Mouse (Mus musculus) liver, embryonic 12.5 days (tissue): ENCODE data around the gene Lin7a. TPM values are rescaled to one million over a fixed set of nuclear protein-coding genes. Genes with fewer than 3 reads are reported as not detected.

Experiments
- ATAC-seq: fragments of 200-750 bp; cut with Nextera tagmentation; 2 replicates; pipeline ENCODE4 v1.8.0; 2017; ENCODE audit warnings: moderate number of reproducible peaks, mild to moderate bottlenecking, moderate library complexity
- H3K27ac ChIP-seq: fragments of 300-500 bp; sonication (generic); 2 replicates; pipeline ENCODE4 v1.5.1; 2016; ENCODE audit warnings: mild to moderate bottlenecking
- H3K27me3 ChIP-seq: fragments of 300-500 bp; sonication (generic); replicated peaks from 2 replicates; pipeline ENCODE4 v1.6.1; 2016; ENCODE audit warnings: mild to moderate bottlenecking, moderate library complexity
- H3K36me3 ChIP-seq: fragments of 300-500 bp; sonication (generic); 2 replicates; pipeline ENCODE4 v1.6.1; 2016; ENCODE audit warnings: mild to moderate bottlenecking, moderate library complexity
- H3K4me1 ChIP-seq: fragments of 300-500 bp; sonication (generic); 2 replicates; pipeline ENCODE4 v1.6.1; 2016
- H3K4me2 ChIP-seq: fragments of 300-500 bp; sonication (generic); 2 replicates; pipeline ENCODE4 v1.6.1; 2016; ENCODE audit warnings: mild to moderate bottlenecking, moderate library complexity
- H3K4me3 ChIP-seq: fragments of 300-500 bp; sonication (generic); 2 replicates; pipeline ENCODE4 v1.5.1; 2016; ENCODE audit warnings: mild to moderate bottlenecking, moderate library complexity
- H3K9ac ChIP-seq: fragments of 300-500 bp; sonication (generic); 2 replicates; pipeline ENCODE4 v1.6.1; 2016; ENCODE audit warnings: mild to moderate bottlenecking, moderate library complexity
- H3K9me3 ChIP-seq: fragments of 300-500 bp; sonication (generic); replicated peaks from 2 replicates; pipeline ENCODE4 v1.6.1; 2016; ENCODE audit warnings: mild to moderate bottlenecking, moderate library complexity
- WGBS: fragments of 180-500 bp; shearing (Covaris S2); methylation state at CpG from one replicate; pipeline ENCODE4 v1.1.7; 2016; ENCODE audit not compliant: insufficient replicate concordance; 5-methylcytosine and 5-hydroxymethylcytosine counted together
- polyA plus RNA-seq: library from polyadenylated mRNA; unstranded; fragments of >200 nt; fragmentation: Nextera tagmentation; extraction: Ambion mirVana; gene quantifications from 2 replicates; pipeline ENCODE4 v1.2.1, GENCODE M21; 2016

Lin7a gene
- polyA plus RNA-seq, 1 experiment from 2014 or later = 0.72 TPM

- Histone ChIP-seq H3K9ac (no peak overlapping the region), H3K4me1 (no peaks in the 10 kb centered on the region), H3K4me2 (no peak overlapping the region), H3K4me3 (no peak overlapping the region), H3K27me3 (no peaks in the 10 kb centered on the region), H3K27ac (no peak overlapping the region), H3K36me3 (no peaks in the 10 kb centered on the region), H3K9me3 (no peaks in the 10 kb centered on the region)
- 56% methylated on average over 3 of the region's 3 CpGs for WGBS
- ATAC-seq = no peak
Observed at GRCm38 (mm10) chr10:107353483-107353882, 82.0 kb downstream of the Lin7a start.

DNA sequence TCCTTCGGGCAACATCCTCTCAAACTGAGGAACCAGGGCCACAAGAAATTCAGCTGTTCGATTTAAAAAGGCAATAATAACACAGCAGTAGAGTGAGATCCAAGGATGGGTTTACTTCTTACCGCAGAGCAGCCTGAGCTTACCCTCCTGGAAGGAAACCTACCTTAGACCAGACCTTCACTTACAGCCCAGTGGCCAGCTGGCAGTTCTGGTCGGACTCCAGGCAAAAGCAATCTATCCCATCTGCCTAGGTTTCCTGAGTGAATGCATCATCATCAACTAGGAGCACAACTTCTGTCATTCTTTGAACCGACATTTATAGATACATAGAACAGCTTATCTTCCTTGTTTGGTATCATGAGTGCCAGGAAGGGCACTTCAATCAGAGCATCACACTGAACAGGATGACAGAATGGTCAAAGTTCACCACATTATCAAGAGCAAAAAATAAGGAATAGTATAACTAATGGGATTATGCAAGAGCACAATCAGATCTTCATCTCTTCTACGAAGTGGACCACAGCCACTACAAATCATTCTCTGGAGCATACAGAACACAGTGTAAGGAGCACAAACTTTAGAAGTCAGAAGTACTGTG lies 87.1 kb downstream of the Lin7a start:
- H3K27me3 ChIP-seq = no peaks in the 10 kb centered on the region
- no peaks in the 10 kb centered on the region for H3K4me1 ChIP-seq
- no peak for ATAC-seq
- H3K9ac ChIP-seq = no peak overlapping the region
- H3K27ac ChIP-seq = no peak overlapping the region
- no peak overlapping the region for H3K4me3 ChIP-seq
- H3K36me3 ChIP-seq = no peaks in the 10 kb centered on the region
- H3K9me3 ChIP-seq = no peaks in the 10 kb centered on the region
- WGBS = 63% methylated on average over 6 of the region's 6 CpGs
- H3K4me2 ChIP-seq = no peak overlapping the region

DNA sequence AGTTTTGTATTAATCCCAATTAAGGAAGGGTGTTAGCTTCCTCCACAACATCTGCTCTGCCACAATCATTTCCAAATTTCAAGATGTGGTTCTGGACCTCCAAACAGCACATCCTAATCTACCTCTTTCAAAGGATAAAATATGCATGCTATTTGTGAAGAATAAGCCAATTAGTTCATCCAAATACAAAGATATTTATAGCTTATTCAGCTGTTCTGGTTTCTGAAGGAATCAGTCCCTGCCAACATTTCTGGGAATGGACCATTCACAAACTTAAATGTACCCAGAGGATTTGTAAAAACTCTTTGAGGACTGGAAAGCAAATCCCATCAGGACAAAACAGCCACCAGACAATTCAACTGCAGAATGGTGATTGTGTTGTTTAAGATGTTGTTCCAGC lies 87.8 kb downstream of the Lin7a start:
- no peak overlapping the region for H3K9ac ChIP-seq
- no peaks in the 10 kb centered on the region for H3K9me3 ChIP-seq
- ATAC-seq = no peak

DNA sequence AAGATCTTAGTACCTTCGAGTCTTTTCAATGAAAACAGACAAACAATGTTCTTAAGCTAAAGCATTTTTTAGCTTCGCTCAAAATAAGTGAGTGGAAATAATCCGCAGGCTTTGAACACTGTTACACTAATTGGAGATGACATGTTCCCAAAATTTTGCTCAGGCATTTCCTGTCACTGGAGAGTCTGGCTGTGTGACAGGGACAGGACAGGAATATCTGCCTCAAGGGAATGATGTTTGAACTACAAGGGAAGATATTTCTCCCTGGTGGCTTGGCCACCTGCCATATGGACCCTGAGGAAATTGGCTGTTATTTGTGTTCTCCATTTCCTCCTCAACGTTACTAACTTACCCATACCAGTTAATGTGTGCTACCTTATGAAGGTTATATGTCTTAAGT lies 90.1 kb downstream of the Lin7a start:
- Histone ChIP-seq H3K4me1 (no peaks in the 10 kb centered on the region), H3K4me3 (no peak overlapping the region), H3K27ac (no peak overlapping the region), H3K9ac (no peak overlapping the region), H3K9me3 (no peaks in the 10 kb centered on the region), H3K4me2 (no peak overlapping the region), H3K27me3 (no peaks in the 10 kb centered on the region), H3K36me3 (no peaks in the 10 kb centered on the region)
- no peak for ATAC-seq
- 57% methylated on average over 4 of the region's 4 CpGs for WGBS

More for the DNA sequence above, 87.8 kb downstream of the Lin7a start:
- Histone ChIP-seq H3K36me3 (no peaks in the 10 kb centered on the region), H3K4me2 (no peak overlapping the region), H3K4me1 (no peaks in the 10 kb centered on the region), H3K27ac (no peak overlapping the region), H3K4me3 (no peak overlapping the region), H3K27me3 (no peaks in the 10 kb centered on the region)

- no peak overlapping the region for H3K27ac ChIP-seq
- H3K4me2 ChIP-seq = no peak overlapping the region
- no peak overlapping the region for H3K4me3 ChIP-seq
- WGBS = 55% methylated on average over 2 of the region's 2 CpGs
- no peaks in the 10 kb centered on the region for H3K27me3 ChIP-seq
- ATAC-seq = no peak
- H3K9me3 ChIP-seq = no peaks in the 10 kb centered on the region
- no peaks in the 10 kb centered on the region for H3K4me1 ChIP-seq
- H3K9ac ChIP-seq = no peak overlapping the region
- H3K36me3 ChIP-seq = no peaks in the 10 kb centered on the region
Observed at GRCm38 (mm10) chr10:107362026-107362425, 90.5 kb downstream of the Lin7a start.

GRCm38 (mm10) chr10:107363049-107363816 lies 91.7 kb downstream of the Lin7a start:
- no peak overlapping the region for H3K9ac ChIP-seq
- H3K4me3 ChIP-seq = no peak overlapping the region
- H3K36me3 ChIP-seq = no peaks in the 10 kb centered on the region
- WGBS = 76% methylated on average over 16 of the region's 16 CpGs
- H3K4me1 ChIP-seq = no peaks in the 10 kb centered on the region
- no peaks in the 10 kb centered on the region for H3K9me3 ChIP-seq
- H3K4me2 ChIP-seq = no peak overlapping the region
- no peak overlapping the region for H3K27ac ChIP-seq
- no peak for ATAC-seq
- H3K27me3 ChIP-seq = no peaks in the 10 kb centered on the region

- Histone ChIP-seq H3K9me3 (no peaks in the 10 kb centered on the region), H3K27me3 (no peaks in the 10 kb centered on the region), H3K9ac (no peak overlapping the region), H3K27ac (no peak overlapping the region), H3K36me3 (no peaks in the 10 kb centered on the region), H3K4me3 (no peak overlapping the region), H3K4me1 (no peaks in the 10 kb centered on the region), H3K4me2 (no peak overlapping the region)
- 61% methylated on average over 2 of the region's 2 CpGs for WGBS
- no peak for ATAC-seq
Observed at GRCm38 (mm10) chr10:107377218-107377617, 105.7 kb downstream of the Lin7a start.

DNA sequence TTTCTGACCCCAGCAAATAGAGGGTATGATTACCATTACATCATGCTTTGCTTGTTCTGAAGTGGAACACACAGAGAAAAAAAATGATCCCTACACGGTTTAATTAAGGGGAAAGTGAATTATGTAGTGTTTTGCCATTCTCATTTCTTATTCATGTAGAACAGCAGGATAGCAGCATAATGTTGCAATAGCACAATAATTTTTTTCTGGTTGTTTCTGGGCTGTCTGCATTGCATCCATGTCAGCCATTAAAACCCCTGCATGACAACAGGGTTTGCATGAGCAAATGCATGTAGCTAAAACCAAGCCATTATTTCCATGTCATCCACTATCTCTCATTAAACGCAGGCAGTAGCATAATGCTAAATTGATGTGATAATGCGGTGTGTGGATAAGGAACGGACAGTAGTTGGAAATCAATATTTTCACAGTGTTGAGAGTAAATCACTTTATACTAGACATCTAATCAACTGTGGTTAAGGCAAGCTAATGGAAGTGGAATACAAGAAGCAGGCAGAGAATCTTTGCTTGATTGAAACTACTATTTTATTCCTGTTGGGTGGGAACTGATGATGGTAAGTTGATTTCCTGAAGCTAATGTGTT lies 109.8 kb downstream of the Lin7a start:
- Histone ChIP-seq H3K4me2 (no peak overlapping the region), H3K4me1 (no peaks in the 10 kb centered on the region), H3K27ac (no peak overlapping the region), H3K36me3 (no peaks in the 10 kb centered on the region), H3K9me3 (no peaks in the 10 kb centered on the region), H3K9ac (no peak overlapping the region), H3K4me3 (no peak overlapping the region), H3K27me3 (no peaks in the 10 kb centered on the region)
- ATAC-seq = no peak
- 78% methylated on average over 4 of the region's 4 CpGs for WGBS

DNA sequence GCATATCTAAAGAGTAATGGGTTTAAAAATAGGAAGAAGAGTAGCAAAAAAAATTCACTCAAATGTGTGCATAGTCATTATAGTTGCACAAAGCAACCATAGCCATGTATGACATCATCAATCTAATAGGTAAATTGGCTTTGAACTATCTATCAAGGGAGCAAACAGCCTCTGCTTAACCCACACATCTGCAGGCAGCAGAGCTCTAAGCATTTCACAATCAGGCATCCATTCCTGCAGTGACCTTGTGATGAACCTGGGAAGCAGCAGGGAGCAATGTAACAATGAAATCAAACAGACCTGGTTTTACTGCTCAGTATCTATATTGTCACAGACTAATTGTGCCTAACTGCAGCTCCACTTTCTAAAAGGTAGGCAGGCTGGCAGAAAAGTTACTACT lies 112.3 kb downstream of the Lin7a start:
- no peak overlapping the region for H3K4me2 ChIP-seq
- no peak overlapping the region for H3K9ac ChIP-seq
- ATAC-seq = 0 out of 2 replicates have a peak, but pooled peaks have one; percentile 24
- no peak overlapping the region for H3K27ac ChIP-seq
- no peaks in the 10 kb centered on the region for H3K9me3 ChIP-seq
- no peaks in the 10 kb centered on the region for H3K27me3 ChIP-seq
- no peaks in the 10 kb centered on the region for H3K36me3 ChIP-seq
- no peak overlapping the region for H3K4me3 ChIP-seq
- no peaks in the 10 kb centered on the region for H3K4me1 ChIP-seq

DNA sequence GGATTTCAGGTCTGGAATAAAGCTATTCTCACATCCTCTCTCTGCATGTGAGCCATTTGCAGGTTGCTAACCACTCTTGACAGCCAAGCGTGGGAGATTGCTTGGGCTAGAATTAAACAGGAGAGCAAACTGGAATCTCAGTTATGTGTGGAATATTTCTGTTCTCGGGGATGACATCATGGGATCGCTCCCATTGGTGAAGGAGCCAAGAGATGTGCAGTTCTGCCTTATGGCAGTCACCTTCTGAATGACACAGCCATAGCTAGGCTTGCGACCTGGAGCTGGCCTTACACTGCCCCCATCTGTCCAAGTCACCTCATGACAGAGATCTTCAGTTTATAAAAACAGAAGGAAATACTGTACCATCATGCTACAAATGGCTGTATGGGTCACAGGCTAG lies 118.0 kb downstream of the Lin7a start:
- Histone ChIP-seq H3K4me1 (no peaks in the 10 kb centered on the region), H3K4me3 (no peak overlapping the region), H3K36me3 (no peaks in the 10 kb centered on the region), H3K9ac (no peak overlapping the region), H3K27ac (no peak overlapping the region), H3K27me3 (no peaks in the 10 kb centered on the region), H3K9me3 (no peaks in the 10 kb centered on the region), H3K4me2 (no peak overlapping the region)
- WGBS = 43% methylated on average over 4 of the region's 4 CpGs
- ATAC-seq = no peak

DNA sequence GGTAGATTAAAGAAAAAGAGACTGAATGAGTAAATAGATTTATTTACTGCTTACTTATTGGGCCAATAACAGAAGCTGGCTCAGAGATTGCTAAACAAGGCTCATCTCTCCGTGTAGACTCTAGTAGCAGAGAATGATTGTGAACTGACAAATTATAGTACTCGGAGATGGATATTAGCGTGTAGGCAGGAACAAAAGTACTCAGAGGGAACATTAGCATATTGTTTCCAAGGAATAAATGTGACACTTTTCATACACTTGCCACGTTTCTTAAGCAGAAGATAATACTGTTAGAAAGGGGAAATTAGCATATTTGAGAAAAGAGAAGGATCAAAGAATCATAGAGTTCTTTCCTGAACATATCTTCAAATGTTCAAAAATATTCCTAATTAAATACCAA lies 133.9 kb downstream of the Lin7a start:
- WGBS = 62% methylated on average over 4 of the region's 4 CpGs

DNA sequence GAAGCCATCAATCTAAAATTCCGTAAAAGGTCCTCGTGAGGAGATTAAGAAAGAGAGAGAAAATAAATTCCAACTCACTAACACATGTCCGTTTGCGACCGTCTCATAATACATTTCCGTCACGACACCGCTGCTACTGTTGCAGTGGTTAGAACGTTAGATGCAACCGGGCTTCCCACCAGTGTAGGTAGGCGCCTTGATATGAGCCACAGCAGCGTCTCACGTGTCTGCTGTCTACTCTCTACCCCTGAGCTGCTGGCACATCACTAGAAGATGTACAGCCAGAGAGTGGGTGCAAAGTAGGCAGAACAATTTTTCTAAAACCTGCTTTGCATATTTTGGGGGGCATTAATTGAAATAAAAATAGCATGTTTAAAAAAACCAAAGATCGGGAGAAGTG lies 146.8 kb downstream of the Lin7a start:
- Histone ChIP-seq H3K36me3 (no peaks in the 10 kb centered on the region), H3K4me2 (no peak overlapping the region), H3K27ac (no peak overlapping the region), H3K9ac (no peak overlapping the region), H3K4me3 (no peak overlapping the region), H3K27me3 (no peaks in the 10 kb centered on the region), H3K9me3 (no peaks in the 10 kb centered on the region), H3K4me1 (no peaks in the 10 kb centered on the region)
- ATAC-seq = no peak
- WGBS = 80% methylated on average over 14 of the region's 14 CpGs

More for the DNA sequence above, 133.9 kb downstream of the Lin7a start:
- Histone ChIP-seq H3K9ac (no peak overlapping the region), H3K27me3 (no peaks in the 10 kb centered on the region), H3K9me3 (no peaks in the 10 kb centered on the region), H3K4me3 (no peak overlapping the region), H3K36me3 (no peaks in the 10 kb centered on the region), H3K27ac (no peak overlapping the region), H3K4me1 (no peaks in the 10 kb centered on the region), H3K4me2 (no peak overlapping the region)
- ATAC-seq = no peak
